Mouse (Mus musculus) yolk sac, embryonic 10.5 days (tissue): ENCODE measurements at regions not wholly inside any gene's neighbourhood (a gene's known extent, or its start where the extent isn't known, plus 50 kb on each side); places are given as distances from the start of the nearest gene placed in this dataset.
A peak's percentile ranks its signal among the peaks of the same experiment; 100 is the strongest.
"Not testable (repeated sequence)": the region's sequence is repeated elsewhere in the genome, so short reads cannot be mapped to it uniquely, and the experiment has no call there.

Experiments
- DNase-seq: peaks from one replicate; pipeline ENCODE4 v3.0.0-alpha.2; 2017; ENCODE audit warnings: low spot score

GRCm38 (mm10) chr17:13432256-13432655, 77.9 kb downstream of the Tcp10c start:
- DNase-seq = not testable (repeated sequence)

GRCm38 (mm10) chr17:13434146-13434545, 79.8 kb downstream of the Tcp10c start:
- not testable (repeated sequence) for DNase-seq

DNA sequence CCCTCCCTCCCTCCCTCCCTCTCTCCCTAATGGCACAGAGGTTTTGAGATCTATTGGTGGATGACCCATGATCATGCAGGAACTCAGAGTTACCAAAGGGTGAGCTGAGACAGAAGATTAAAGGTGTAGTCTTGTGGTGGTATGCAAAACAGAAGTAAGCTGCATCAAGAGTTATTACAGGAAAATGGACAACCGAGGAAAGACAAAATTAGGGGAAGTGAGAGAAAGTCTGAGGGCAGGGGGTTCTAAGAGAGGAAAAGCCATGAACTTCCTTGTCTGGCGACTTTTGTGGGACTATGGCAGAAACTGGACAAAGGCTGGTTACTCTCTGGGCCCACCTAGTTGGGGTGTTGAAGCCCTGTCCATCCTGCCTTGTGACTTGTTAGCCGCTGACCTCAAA, 84.4 kb downstream of the Tcp10c start:
- not testable (repeated sequence) for DNase-seq

GRCm38 (mm10) chr17:13440708-13441530, 86.5 kb downstream of the Tcp10c start:
- DNase-seq = peak; percentile 0

- peak; percentile 0 for DNase-seq
These were observed 87.9 kb downstream of the Tcp10c start for GRCm38 (mm10) chr17:13442229-13442628.

DNA sequence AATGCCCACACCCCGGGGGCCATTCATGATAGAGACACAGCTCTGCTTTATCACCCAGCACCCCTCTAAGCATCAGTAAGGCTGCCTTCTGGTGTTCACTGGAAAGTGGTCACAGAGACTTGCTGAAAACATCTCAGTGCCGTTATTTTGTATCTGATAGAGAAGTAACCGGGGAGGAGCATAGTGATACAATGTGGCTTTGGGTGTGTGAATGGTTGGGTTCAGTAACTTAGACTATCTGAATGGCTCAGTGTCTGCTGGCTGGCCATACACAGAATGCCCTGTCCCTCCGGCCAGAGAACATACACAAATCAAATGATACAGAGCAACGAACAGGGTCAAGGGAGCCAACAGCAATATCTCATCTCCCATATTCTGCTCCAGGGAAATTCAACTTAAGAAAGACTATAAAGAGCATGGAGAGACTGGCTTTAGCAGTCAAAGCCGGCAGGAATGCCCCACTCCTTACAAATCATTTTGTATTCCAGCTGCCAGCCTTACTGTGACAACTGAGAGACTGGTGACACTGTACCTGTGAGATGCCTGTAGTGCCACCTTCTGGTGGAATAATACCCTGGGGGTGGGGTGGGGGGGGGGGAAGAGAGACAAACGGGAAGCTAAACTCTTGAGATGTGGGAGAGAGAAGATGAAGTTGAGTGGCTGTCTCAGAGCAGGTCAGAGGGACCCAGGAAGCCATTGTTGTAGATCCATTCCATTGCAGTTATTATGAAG, 102.7 kb downstream of the Tcp10c start:
- DNase-seq = not testable (repeated sequence)

- DNase-seq = not testable (repeated sequence)
These were observed 103.6 kb downstream of the Tcp10c start for GRCm38 (mm10) chr17:13457942-13458341.

- DNase-seq = not testable (repeated sequence)
These were observed 104.4 kb downstream of the Tcp10c start for GRCm38 (mm10) chr17:13458814-13459213.

GRCm38 (mm10) chr17:13462663-13463062, 108.3 kb downstream of the Tcp10c start:
- not testable (repeated sequence) for DNase-seq

DNA sequence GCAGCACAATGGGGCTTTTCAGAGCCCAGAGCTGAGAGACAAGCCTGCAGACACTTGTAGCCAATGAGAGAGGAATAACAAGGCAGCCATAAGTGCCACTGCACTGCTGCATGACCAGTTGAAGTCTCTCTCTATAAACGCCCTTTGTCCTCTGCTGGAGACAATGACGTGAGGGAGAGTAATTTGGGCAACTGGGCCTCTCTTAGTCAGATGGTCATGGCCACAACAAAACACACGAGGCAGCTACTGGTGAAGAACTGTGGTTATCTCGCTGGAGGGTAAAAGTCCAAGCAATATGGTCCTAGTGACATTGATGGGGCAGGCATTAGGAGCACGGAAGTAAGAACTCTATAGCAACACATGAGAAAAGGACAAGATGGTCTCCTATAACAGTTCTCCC, 111.5 kb downstream of the Tcp10c start:
- not testable (repeated sequence) for DNase-seq

- DNase-seq = not testable (repeated sequence)
These were observed 115.6 kb downstream of the Tcp10c start for GRCm38 (mm10) chr17:13469867-13470380.

DNA sequence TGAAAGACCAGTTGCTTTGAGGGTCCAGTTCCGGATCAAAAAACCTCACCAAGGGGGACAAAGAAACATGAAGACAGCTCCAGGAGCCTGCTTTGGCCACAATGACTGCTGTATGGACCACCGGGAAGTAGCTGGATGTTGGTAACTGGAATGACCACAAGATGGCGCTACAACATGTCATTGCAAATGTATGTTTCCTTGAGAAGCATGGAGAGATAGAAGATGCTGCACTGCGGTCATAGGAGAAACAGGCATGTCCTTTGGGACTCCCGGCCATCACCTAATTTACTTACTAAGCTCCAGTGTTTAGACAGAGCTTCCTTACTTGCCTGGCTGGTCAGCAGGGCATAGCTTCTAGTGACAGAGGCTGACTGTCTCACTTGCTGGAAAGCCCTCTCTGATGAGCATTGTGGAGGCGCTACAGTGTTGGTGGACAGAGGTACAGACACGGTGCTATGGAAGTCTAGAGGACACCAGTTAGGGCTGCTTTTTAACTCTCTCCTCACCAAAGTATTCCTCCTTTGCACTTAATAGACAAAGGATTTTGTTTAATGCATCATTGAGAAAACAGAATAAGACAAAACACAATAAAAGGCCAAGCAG, 118.2 kb downstream of the Tcp10c start:
- DNase-seq = peak; percentile 45

DNA sequence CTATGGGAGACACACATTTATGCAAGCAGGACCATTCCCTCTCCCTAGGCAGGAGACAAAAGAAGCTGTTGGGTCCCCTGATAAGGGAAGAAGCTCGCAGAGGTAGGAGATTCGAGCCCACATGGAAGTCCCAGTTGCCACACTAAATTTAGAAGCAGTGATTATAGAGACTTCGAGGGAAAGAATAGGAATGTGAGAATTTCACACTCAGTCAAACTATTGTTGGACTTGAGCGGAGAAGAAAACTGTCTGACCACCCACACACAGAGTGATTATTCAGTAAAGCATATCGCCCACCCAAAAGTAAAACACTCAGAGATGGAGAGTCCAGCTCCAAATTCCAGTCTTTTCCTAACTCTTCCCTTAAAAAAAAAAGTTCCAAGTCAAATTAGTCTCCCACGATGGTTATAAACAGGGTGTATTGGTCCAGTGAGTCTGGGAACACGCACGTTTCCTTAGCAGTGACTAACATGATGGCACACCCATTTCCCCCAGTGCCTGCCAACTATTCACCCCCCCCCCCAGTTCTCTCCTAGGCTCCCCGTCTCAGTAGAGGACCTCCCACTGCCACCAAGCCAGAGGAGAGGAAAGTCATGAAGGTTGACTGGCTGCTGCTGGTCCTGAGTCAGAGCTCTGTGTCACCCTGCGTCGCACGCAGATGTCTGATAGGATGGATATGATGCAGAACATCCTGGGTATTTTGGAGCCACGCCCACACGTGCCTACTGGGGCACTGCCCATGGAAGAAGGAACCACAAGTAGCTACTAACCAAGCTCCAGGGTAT, 120.1 kb downstream of the Tcp10c start:
- DNase-seq = no peak

GRCm38 (mm10) chr17:13478866-13479571, 124.6 kb downstream of the Tcp10c start:
- DNase-seq = no peak

- peak; percentile 15 for DNase-seq
These were observed 125.2 kb downstream of the Tcp10c start for GRCm38 (mm10) chr17:13479572-13480063.

DNA sequence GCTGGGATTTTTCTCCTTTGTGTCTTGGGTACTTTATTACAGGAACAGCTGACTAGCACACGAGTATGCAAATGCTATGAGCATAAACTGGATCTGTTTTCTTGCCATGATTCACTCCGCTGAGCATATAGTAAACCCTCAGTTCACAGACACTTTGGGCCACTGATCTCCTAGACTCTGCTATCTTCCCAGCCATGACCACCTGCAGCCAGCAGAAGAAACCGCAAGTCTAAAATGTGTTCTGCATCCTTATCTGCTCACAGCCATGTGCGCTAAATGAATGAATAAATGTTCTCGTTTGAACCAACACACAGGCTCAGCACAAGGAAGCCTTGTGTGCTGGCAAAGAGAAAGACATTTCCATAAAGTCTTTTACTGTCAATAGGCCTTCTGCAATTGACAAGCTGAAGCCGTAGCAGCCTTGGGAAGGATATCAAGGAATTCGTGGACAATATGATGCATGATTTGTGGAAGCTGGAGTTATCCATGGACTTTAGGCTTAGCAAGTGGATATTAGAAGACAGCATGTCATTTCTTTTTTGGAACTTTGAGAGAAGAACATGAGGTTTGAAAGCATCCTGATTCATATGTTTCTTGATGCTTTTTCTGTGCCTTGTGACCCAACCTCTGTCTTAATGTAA, 127.2 kb downstream of the Tcp10c start:
- no peak for DNase-seq

DNA sequence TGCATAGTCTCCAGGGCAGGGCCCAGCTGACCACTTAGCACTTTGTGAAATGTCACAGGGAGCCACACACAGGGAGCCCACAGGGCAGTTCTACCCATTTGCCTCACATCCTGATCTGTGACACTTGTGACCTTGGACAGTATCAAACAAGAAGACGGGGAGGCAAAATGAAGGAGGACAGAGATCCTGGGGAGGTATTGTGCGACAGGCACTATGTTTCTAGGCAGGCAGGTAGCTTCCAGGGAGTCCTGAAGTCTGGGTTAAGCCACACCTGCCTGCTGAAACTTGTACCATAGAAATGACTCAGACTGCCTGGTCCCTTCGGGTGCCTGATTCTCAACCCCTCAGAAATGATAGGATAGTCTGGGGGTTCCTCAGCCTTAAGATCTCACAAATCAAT, 127.8 kb downstream of the Tcp10c start:
- DNase-seq = no peak

- no peak for DNase-seq
These were observed 133.2 kb downstream of the Tcp10c start for GRCm38 (mm10) chr17:13487291-13488215.
